Comparison of ENCODE assay signal across 37 mouse cellular contexts in genomic region chr6:23655036-23655435, GRCm38 (mm10). TPM values are rescaled to one million over a fixed set of nuclear protein-coding genes. Genes with fewer than 3 reads are reported as not detected.
"Had no signal": no experiment of that assay in that cellular context is flagged by ENCODE, and none has a peak within 500 bp of the region (broad histone marks: within the 10 kb centered on the region; RNA-seq: fewer than 3 reads in every experiment).

TSS of gene Rnf148 (minus strand) at chr6:23655136.

- ATAC-seq: forebrain, embryonic 13.5 days; forebrain, embryonic 14.5 days; forebrain, embryonic 15.5 days; forebrain, embryonic 16.5 days; forebrain, postnatal 0 days had no signal

- H3K27ac ChIP-seq: embryonic facial prominence, embryonic 10.5 days; embryonic facial prominence, embryonic 12.5 days; embryonic facial prominence, embryonic 13.5 days; embryonic facial prominence, embryonic 15.5 days; forebrain, embryonic 10.5 days; forebrain, embryonic 12.5 days; forebrain, embryonic 13.5 days; forebrain, embryonic 15.5 days; gastrocnemius, adult 2 months; heart, adult 2 months had no signal

- H3K27me3 ChIP-seq: embryonic facial prominence, embryonic 12.5 days; embryonic facial prominence, embryonic 13.5 days; embryonic facial prominence, embryonic 15.5 days; forebrain, embryonic 12.5 days; forebrain, embryonic 13.5 days; forebrain, embryonic 15.5 days had no signal

- H3K9me3 ChIP-seq: embryonic facial prominence, embryonic 10.5 days; embryonic facial prominence, embryonic 12.5 days; embryonic facial prominence, embryonic 13.5 days; embryonic facial prominence, embryonic 15.5 days; forebrain, embryonic 10.5 days; forebrain, embryonic 12.5 days; forebrain, embryonic 13.5 days; forebrain, embryonic 15.5 days had no signal

- DNase-seq: cerebellum, adult 2 months; cerebellum, adult 8-10 months; cerebellum, adult 9-10 months; cerebellum, adult 9-11 months; cerebellum, postnatal 10 days; cerebellum, postnatal 14 days; cerebellum, postnatal 25 days; cerebellum, postnatal 36 days; embryo, embryonic 11 days; forebrain, postnatal 0 days; gastrocnemius, adult 2 months; gastrocnemius, postnatal 10 days; gastrocnemius, postnatal 14 days; gastrocnemius, postnatal 25 days; gastrocnemius, postnatal 36 days; heart, adult 18-20 months; heart, adult 2 months had no signal

- H3K4me1 ChIP-seq: embryonic facial prominence, embryonic 10.5 days; embryonic facial prominence, embryonic 12.5 days; embryonic facial prominence, embryonic 13.5 days; embryonic facial prominence, embryonic 15.5 days; forebrain, embryonic 10.5 days; forebrain, embryonic 12.5 days; forebrain, embryonic 13.5 days; forebrain, embryonic 15.5 days had no signal

- H3K4me3 ChIP-seq: embryonic facial prominence, embryonic 10.5 days; embryonic facial prominence, embryonic 12.5 days; embryonic facial prominence, embryonic 13.5 days; embryonic facial prominence, embryonic 15.5 days; erythroblast, embryonic 14.5 days; forebrain, embryonic 10.5 days; forebrain, embryonic 12.5 days; forebrain, embryonic 13.5 days; forebrain, embryonic 15.5 days; gastrocnemius, adult 2 months; heart, adult 2 months had no signal

- H3K36me3 ChIP-seq: embryonic facial prominence, embryonic 10.5 days; embryonic facial prominence, embryonic 12.5 days; embryonic facial prominence, embryonic 13.5 days; embryonic facial prominence, embryonic 15.5 days; forebrain, embryonic 10.5 days; forebrain, embryonic 12.5 days; forebrain, embryonic 15.5 days had no signal

RNA-seq across cellular contexts. Expression of gene Rnf148, which starts in this region (rescaled TPM):
- total RNA-seq: common myeloid progenitor, adult 5-6 weeks; forebrain, postnatal 0 days; gastrocnemius, adult 18-20 months; gastrocnemius, adult 2 months; gastrocnemius, adult 8-10 months; gastrocnemius, postnatal 10 days; gastrocnemius, postnatal 14 days; gastrocnemius, postnatal 25 days; gastrocnemius, postnatal 36 days; gastrocnemius, postnatal 4 days; granulocyte monocyte progenitor cell, adult 5-6 weeks; heart, adult 18-20 months; heart, adult 2 months had no signal
- polyA plus RNA-seq: embryonic facial prominence, embryonic 10.5 days; embryonic facial prominence, embryonic 11.5 days; embryonic facial prominence, embryonic 12.5 days; embryonic facial prominence, embryonic 13.5 days; embryonic facial prominence, embryonic 14.5 days; embryonic facial prominence, embryonic 15.5 days; erythroblast, embryonic 14.5 days; forebrain, embryonic 10.5 days; forebrain, embryonic 11.5 days; forebrain, embryonic 12.5 days; forebrain, embryonic 13.5 days; forebrain, embryonic 14.5 days; forebrain, embryonic 15.5 days; forebrain, embryonic 16.5 days; forebrain, postnatal 0 days; frontal cortex, adult 2 months; heart, adult 2 months had no signal
